Mouse (Mus musculus) erythroblast, embryonic 14.5 days (primary cell): ENCODE data around the gene Ehd1.

Source experiments
- GATA1 ChIP-seq: IDR thresholded peaks from 2 replicates; pipeline ENCODE4 v1.6.1; 2012; ENCODE audit warnings: low read length, inconsistent platforms, mixed read lengths
- TAL1 ChIP-seq: IDR thresholded peaks from 3 replicates; pipeline ENCODE4 v1.6.1; 2012; ENCODE audit warnings: low read length, inconsistent platforms, mixed read lengths

DNA sequence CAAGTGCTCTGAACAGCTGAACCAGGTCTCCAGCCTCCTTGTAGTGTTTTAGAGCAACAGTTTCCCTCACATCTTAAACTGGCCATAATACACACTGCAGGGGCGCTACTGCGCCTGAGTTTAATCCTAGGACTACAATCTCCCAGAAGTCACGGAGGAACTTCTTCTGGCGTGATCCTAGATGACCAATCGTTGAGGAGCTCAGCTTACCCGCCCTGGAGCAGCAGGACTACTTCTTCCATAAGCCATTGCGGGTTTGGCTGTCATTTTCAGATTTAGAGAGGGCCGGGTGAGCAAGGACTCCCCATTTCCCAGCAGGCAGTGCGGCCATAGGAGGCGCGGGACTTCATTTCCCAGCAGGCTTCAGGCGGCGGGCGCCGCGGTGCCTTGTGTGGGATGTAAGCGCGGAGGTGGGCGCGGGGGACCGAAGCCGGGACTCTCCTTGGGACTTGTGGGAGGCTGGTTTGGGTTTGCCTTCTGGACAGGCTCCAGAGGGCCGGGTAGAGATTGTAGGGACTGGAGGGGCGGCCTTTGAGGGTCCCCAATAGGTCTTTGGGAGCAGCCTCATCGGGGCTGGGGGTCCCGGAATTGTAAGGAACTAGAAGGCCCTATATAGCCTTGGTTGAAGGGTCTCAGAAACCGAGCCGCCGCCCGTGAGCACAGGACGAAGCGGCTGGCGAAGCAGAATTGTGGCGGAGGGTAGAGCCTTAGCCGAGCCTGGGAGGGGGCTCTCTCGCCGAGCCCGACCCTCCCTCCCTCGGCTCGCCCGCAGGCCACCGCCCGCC, 58.3 kb downstream of the Ehd1 start, which contains the start of gene Men1:
- TF ChIP-seq GATA1 (no peak), TAL1 (no peak)
